Mouse (Mus musculus): ENCODE data around the gene Dock10. TPM values are rescaled to one million over a fixed set of nuclear protein-coding genes. Genes with fewer than 3 reads are reported as not detected.

Gene Dock10
- polyA plus RNA-seq, 1 experiment from 2014 or later, result 7.1 TPM

DNA sequence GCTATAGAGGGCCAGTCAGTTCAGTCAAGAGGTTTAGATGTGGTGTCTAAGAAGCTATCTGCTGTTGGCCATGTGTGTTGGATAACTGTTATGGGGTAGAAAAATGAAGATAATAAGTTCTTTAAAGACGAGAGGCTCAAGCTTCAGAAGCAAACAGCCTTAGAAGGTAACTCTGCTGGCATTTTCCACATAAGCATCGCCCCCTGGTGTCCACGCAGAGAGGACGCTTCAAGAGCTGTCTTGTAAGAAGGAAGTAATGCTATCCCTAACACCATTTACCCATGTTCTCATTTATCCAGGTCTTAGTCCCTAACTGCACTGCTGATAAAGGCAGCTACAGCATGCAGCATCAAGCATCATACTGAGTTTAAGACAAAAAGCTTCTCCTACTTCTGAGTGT lies 35.7 kb downstream of the Dock10 start:
- Histone ChIP-seq H3K9me3 (replicated peaks) (no peaks in the 10 kb centered on the region), H3K4me1 (peaks cover 6% of the 10 kb centered on the region; the same call in 1 of the 2 replicates), H3K4me2 (replicated peaks) (no peak overlapping the region), H3K4me3 (replicated peaks) (no peak overlapping the region), H3K27me3 (no peaks in the 10 kb centered on the region), H3K27ac (replicated peaks) (no peak overlapping the region), H3K36me3 (no peaks in the 10 kb centered on the region), H3K9ac (no peak overlapping the region)
- WGBS, result 27% methylated on average over 4 of the region's 4 CpGs
- no peak for ATAC-seq (ENCODE audit: insufficient number of reproducible peaks, low FRiP score, low TSS enrichment, low read depth)

DNA sequence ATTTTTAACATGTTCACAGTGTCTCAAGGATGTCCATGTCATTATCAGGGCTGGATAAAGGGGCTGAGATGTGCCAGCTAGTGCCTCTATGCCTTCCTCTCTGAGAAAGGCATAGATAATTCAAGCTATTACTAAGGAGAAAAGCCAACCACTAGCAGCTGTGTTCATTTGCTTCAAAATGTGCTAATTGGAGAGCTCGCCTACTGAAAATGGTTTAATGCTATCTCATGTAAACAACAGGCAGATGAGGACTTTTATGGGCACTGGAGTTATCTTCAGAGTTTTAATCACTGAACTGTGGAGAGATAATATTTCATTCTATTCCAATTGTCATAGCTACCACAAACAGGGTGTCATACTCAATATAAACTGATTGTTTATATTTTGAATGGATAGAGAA lies 36.3 kb downstream of the Dock10 start:
- no peak for ATAC-seq (ENCODE audit: insufficient number of reproducible peaks, low FRiP score, low TSS enrichment, low read depth)
- no peak overlapping the region for H3K27ac ChIP-seq (replicated peaks)
- H3K27me3 ChIP-seq, result no peaks in the 10 kb centered on the region
- peaks cover 6% of the 10 kb centered on the region; the same call in 1 of the 2 replicates for H3K4me1 ChIP-seq
- 78% methylated on average over 1 of the region's 1 CpGs for WGBS
- no peaks in the 10 kb centered on the region for H3K36me3 ChIP-seq
- H3K9ac ChIP-seq, result no peak overlapping the region
- no peaks in the 10 kb centered on the region for H3K9me3 ChIP-seq (replicated peaks)
- H3K4me3 ChIP-seq (replicated peaks), result no peak overlapping the region
- H3K4me2 ChIP-seq (replicated peaks), result no peak overlapping the region

DNA sequence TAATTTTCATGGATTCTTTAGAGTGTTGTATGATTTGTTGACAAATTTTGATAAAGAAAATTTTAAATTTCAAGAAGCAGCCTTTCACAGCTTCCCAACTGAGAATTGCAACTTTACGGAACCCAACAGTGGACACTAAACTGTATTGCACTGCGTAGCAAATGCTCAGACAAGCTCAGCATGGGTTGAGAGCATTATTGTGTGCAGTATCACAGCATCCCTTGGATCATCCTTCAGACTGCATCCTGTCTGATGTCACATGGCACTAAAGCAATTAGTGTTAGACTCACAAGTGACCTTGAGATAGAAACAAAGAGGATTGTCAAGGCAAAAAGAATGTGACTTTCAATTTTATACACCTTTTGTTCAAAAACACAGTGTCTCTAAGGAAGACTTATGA lies 37.1 kb downstream of the Dock10 start:
- Histone ChIP-seq H3K27me3 (no peaks in the 10 kb centered on the region), H3K9me3 (replicated peaks) (no peaks in the 10 kb centered on the region), H3K9ac (no peak overlapping the region), H3K27ac (replicated peaks) (no peak overlapping the region), H3K4me1 (peaks cover 6% of the 10 kb centered on the region; the same call in 1 of the 2 replicates), H3K4me2 (replicated peaks) (no peak overlapping the region), H3K36me3 (no peaks in the 10 kb centered on the region), H3K4me3 (replicated peaks) (no peak overlapping the region)
- 92% methylated on average over 2 of the region's 2 CpGs for WGBS
- ATAC-seq (ENCODE audit: insufficient number of reproducible peaks, low FRiP score, low TSS enrichment, low read depth), result no peak

DNA sequence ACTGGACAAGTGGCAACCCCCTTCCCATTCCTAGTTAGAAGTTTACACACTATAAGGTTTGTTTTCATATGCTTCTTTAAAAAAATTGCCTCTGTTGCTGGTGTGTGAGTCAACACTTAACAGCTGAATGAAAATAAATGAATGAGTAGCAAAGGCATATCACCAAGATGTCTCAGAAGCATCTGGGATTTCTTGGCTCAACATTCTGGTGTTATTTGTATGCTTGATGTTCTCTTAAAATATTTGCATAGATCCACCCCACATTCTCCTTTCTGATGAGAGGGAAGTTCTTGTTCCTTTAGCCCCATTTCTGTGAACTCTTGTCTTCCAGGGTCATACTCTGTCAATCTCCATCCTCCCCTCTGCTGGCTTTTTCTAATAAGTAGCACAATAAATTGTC lies 38.2 kb downstream of the Dock10 start:
- no peaks in the 10 kb centered on the region for H3K36me3 ChIP-seq
- no peak for ATAC-seq (ENCODE audit: insufficient number of reproducible peaks, low FRiP score, low TSS enrichment, low read depth)
- no peaks in the 10 kb centered on the region for H3K27me3 ChIP-seq
- H3K4me3 ChIP-seq (replicated peaks), result no peak overlapping the region
- peaks cover 6% of the 10 kb centered on the region; the same call in 1 of the 2 replicates for H3K4me1 ChIP-seq
- no peak overlapping the region for H3K9ac ChIP-seq
- H3K27ac ChIP-seq (replicated peaks), result no peak overlapping the region
- H3K9me3 ChIP-seq (replicated peaks), result no peaks in the 10 kb centered on the region
- no peak overlapping the region for H3K4me2 ChIP-seq (replicated peaks)

DNA sequence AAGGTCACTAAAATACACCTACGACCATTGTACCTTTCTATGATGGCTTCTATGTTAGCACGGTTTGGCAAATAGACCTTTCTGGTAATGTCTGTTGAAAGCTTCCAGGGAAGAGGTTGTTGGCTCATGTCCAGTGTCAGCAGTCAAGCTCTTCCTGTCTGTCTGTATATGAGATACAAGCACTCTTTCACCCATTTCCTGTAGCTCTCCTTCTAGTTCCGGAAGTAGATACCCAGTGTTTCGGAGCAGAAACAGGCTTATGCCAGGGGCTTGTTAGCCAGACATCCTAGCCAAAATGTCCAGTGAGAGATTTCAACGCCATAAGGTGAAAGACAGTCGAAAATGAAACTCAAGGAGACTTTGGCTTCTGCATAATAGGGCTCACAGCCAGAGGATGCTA lies 38.9 kb downstream of the Dock10 start:
- Histone ChIP-seq H3K4me1 (peaks cover 6% of the 10 kb centered on the region; the same call in 1 of the 2 replicates), H3K36me3 (no peaks in the 10 kb centered on the region), H3K4me2 (replicated peaks) (no peak overlapping the region), H3K9ac (no peak overlapping the region), H3K4me3 (replicated peaks) (no peak overlapping the region), H3K27ac (replicated peaks) (no peak overlapping the region), H3K27me3 (no peaks in the 10 kb centered on the region), H3K9me3 (replicated peaks) (no peaks in the 10 kb centered on the region)
- no peak for ATAC-seq (ENCODE audit: insufficient number of reproducible peaks, low FRiP score, low TSS enrichment, low read depth)
- 82% methylated on average over 6 of the region's 6 CpGs for WGBS

DNA sequence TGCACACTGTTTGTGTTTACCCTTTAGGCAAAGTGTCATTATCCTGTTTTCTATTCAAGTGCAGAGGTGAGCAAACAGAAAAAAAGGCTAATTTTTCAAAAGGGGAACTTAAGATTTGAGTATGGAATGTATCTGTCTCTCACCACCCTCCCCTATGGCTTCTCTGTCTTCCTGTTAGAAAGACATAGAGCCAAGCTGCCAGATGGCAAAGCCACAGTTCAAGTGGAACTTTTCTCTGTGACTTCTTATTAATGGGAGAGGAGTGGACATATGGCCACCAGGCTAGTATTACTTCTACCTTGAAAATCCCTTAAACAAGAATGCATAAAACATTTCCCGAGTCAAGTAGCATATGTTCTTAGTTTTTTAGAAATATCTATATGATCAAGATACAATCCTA lies 39.7 kb downstream of the Dock10 start:
- no peaks in the 10 kb centered on the region for H3K27me3 ChIP-seq
- H3K9ac ChIP-seq, result no peak overlapping the region
- H3K9me3 ChIP-seq (replicated peaks), result no peaks in the 10 kb centered on the region
- no peak overlapping the region for H3K4me2 ChIP-seq (replicated peaks)
- no peak overlapping the region for H3K4me3 ChIP-seq (replicated peaks)
- H3K36me3 ChIP-seq, result no peaks in the 10 kb centered on the region
- peaks cover 6% of the 10 kb centered on the region; the same call in 1 of the 2 replicates for H3K4me1 ChIP-seq
- 23% methylated on average over 1 of the region's 1 CpGs for WGBS
- ATAC-seq (ENCODE audit: insufficient number of reproducible peaks, low FRiP score, low TSS enrichment, low read depth), result no peak
- no peak overlapping the region for H3K27ac ChIP-seq (replicated peaks)

DNA sequence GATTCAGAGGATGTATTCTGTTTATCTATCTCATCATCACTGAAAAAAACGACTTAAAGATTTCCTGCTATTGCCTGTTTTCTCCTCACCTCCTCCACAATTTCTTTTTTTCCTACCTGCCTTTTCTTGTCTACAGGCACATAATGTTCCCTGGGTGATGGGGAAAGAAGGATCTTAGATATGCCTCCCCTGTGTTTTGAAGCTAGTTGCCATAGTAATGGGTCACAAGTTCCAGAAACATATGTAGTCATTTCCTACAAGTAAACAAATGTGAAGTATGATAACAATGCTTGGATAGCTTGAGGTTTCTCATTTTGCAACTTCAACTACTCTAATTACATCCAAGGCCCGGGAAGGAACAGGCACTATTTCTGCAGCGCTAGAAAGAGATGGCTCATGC lies 42.4 kb downstream of the Dock10 start:
- Histone ChIP-seq H3K36me3 (no peaks in the 10 kb centered on the region), H3K27me3 (no peaks in the 10 kb centered on the region), H3K27ac (replicated peaks) (no peak overlapping the region), H3K4me2 (replicated peaks) (no peak overlapping the region), H3K4me3 (replicated peaks) (no peak overlapping the region), H3K9me3 (replicated peaks) (no peaks in the 10 kb centered on the region), H3K9ac (no peak overlapping the region), H3K4me1 (peaks cover 13% of the 10 kb centered on the region; the same call in 1 of the 2 replicates)
- WGBS, result 57% methylated on average over 3 of the region's 3 CpGs
- no peak for ATAC-seq (ENCODE audit: insufficient number of reproducible peaks, low FRiP score, low TSS enrichment, low read depth)

DNA sequence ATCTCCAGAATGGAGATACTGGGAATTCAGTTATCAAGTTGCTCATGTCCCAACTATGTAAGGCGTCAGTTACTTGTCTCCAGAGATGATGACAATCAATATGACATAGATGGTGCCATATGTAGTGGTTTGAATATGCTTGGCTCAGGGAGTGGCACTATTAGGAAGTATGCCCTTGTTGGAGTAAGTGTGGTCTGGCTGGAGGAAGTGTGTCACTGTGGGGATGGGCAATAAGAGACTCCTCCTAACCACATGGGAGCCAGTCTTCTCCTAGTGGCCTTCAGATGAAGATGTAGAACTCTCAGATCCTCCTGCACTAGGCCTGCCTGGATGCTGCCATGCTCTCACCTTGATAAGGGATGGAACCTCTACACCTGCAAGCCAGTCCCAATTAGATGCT lies 44.4 kb downstream of the Dock10 start:
- no peaks in the 10 kb centered on the region for H3K36me3 ChIP-seq
- H3K4me1 ChIP-seq, result peaks cover 25% of the 10 kb centered on the region
- no peak overlapping the region for H3K27ac ChIP-seq (replicated peaks)
- no peaks in the 10 kb centered on the region for H3K9me3 ChIP-seq (replicated peaks)
- WGBS, result 88% methylated on average over 1 of the region's 1 CpGs
- no peak for ATAC-seq (ENCODE audit: insufficient number of reproducible peaks, low FRiP score, low TSS enrichment, low read depth)
- H3K4me3 ChIP-seq (replicated peaks), result no peak overlapping the region
- H3K27me3 ChIP-seq, result no peaks in the 10 kb centered on the region
- no peak overlapping the region for H3K4me2 ChIP-seq (replicated peaks)
- H3K9ac ChIP-seq, result no peak overlapping the region

DNA sequence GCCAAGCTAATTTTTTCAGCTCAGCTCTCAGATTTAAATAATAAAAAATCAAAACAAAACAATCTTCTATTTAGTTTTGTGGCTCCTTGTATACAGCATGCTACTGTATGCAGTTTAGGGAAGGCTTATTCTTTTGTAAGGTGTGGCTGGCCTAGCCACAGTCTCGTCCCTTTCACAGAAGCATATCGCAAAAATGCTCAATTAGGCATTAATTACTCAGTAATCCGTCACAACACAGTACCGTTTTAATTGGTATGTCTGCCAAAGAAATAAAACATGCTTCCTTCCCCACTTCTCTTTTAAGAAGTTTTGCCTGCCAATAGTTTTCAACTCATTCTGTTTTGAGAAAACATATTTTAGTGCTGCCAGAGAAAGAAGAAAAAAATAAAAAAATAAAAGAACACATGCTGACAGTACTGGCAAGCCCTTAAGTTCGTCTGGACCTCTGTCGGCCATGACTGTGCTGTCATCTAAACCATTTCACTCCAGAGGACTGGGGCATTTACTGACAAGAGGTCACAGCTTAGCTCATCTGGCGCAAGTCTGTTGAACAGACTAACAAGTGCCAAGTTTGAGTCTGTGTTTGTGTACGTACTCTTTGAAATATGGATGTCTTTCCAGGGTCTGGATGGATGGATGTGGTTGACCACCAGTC lies 47.6 kb downstream of the Dock10 start:
- ATAC-seq (ENCODE audit: insufficient number of reproducible peaks, low FRiP score, low TSS enrichment, low read depth), result no peak
- Histone ChIP-seq H3K36me3 (no peaks in the 10 kb centered on the region), H3K27ac (replicated peaks) (peak overlapping the region; percentile 75; the same call in 1 of the 2 replicates), H3K4me1 (peaks cover 27% of the 10 kb centered on the region), H3K9me3 (replicated peaks) (no peaks in the 10 kb centered on the region), H3K4me3 (replicated peaks) (no peak overlapping the region), H3K9ac (no peak overlapping the region), H3K4me2 (replicated peaks) (no peak overlapping the region), H3K27me3 (no peaks in the 10 kb centered on the region)
- WGBS, result 32% methylated on average over 8 of the region's 8 CpGs

DNA sequence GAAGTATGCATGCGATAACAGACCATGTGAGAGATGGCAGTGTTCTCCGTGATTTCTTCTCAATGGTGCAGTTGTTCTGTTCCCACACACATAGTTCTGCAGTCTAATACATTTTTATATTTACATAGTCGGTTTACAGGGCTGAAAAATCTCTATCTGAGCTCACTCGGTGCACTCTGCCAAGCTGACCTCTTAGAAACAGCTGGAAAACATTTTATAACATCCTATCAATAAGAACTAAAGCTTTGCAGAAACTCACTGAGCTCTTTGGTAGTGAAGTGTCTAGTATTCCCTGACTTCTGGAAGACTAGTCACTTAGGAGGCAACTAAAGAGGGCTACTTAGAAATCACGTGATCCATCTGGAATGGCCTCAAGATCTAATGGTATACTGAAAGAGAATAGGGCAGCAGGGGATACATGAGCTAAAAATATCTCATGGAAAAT lies 48.2 kb downstream of the Dock10 start:
- ATAC-seq (ENCODE audit: insufficient number of reproducible peaks, low FRiP score, low TSS enrichment, low read depth), result peak; percentile 43; the same call in 1 of the 2 replicates
- H3K4me2 ChIP-seq (replicated peaks), result peak overlapping the region; percentile 43; the same call in 1 of the 2 replicates
- H3K27me3 ChIP-seq, result no peaks in the 10 kb centered on the region
- WGBS, result 44% methylated on average over 5 of the region's 5 CpGs
- peak overlapping the region; percentile 75 for H3K27ac ChIP-seq (replicated peaks)
- H3K36me3 ChIP-seq, result no peaks in the 10 kb centered on the region
- 0 out of 2 replicates have a peak overlapping the region, but pooled peaks have one; percentile 12 for H3K4me3 ChIP-seq (replicated peaks)
- H3K9me3 ChIP-seq (replicated peaks), result no peaks in the 10 kb centered on the region
- H3K4me1 ChIP-seq, result peaks cover 27% of the 10 kb centered on the region
- H3K9ac ChIP-seq, result no peak overlapping the region

DNA sequence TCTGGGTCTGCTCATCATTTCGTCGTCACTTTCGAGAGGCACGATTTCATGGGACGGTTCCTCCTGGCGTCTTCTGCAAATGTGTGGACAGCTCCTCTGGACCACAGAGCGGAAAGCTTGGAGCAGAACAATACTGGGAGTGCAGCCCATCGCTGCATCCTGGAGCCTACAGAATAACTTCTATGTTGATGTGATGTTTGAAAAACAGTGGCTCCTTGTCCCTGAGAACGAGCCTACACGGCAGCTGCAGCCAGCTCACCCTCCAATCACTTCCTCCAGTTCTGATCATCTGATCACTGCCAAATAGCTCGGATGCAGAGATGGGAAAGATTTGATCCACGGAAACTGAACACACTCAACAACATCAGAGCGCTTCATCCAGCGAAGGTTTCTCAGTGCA lies 49.0 kb downstream of the Dock10 start:
- H3K4me2 ChIP-seq (replicated peaks), result peak overlapping the region; percentile 43
- no peaks in the 10 kb centered on the region for H3K36me3 ChIP-seq
- ATAC-seq (ENCODE audit: insufficient number of reproducible peaks, low FRiP score, low TSS enrichment, low read depth), result peak; percentile 63
- 43% methylated on average over 14 of the region's 14 CpGs for WGBS
- peaks cover 27% of the 10 kb centered on the region for H3K4me1 ChIP-seq
- H3K9me3 ChIP-seq (replicated peaks), result no peaks in the 10 kb centered on the region
- H3K27ac ChIP-seq (replicated peaks), result peak overlapping the region; percentile 75
- H3K9ac ChIP-seq, result no peak overlapping the region
- peak overlapping the region; percentile 12 for H3K4me3 ChIP-seq (replicated peaks)
- no peaks in the 10 kb centered on the region for H3K27me3 ChIP-seq

DNA sequence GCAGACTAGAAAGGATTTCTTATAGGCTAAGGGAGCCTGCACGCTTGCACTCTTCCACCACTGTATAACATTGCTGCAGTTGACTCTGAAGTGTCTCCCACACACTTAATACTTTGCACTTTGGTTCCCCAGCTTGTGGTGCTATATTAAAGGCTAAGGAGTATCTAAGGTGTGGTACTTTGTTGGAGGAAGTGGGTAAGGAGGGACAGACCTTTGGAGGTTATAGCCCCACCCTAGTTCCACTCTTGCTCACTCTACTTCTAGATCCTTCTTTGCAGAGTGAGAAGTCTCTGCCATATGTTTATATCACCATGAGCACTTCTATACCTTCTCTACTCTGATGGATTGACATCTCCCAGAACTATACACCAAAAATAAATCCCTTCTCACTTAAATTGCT lies 55.0 kb downstream of the Dock10 start:
- H3K4me2 ChIP-seq (replicated peaks), result no peak overlapping the region
- no peaks in the 10 kb centered on the region for H3K27me3 ChIP-seq
- no peak overlapping the region for H3K9ac ChIP-seq
- H3K36me3 ChIP-seq, result no peaks in the 10 kb centered on the region
- no peaks in the 10 kb centered on the region for H3K9me3 ChIP-seq (replicated peaks)
- H3K4me3 ChIP-seq (replicated peaks), result no peak overlapping the region
- no peak for ATAC-seq (ENCODE audit: insufficient number of reproducible peaks, low FRiP score, low TSS enrichment, low read depth)
- WGBS, result 94% methylated on average over 1 of the region's 1 CpGs
- H3K27ac ChIP-seq (replicated peaks), result no peak overlapping the region
- no peaks in the 10 kb centered on the region for H3K4me1 ChIP-seq
